Mouse (Mus musculus): ENCODE data around the gene Grin2d. TPM values are rescaled to one million over a fixed set of nuclear protein-coding genes. Genes with fewer than 3 reads are reported as not detected.
"Not testable (repeated sequence)": the region's sequence is repeated elsewhere in the genome, so short reads cannot be mapped to it uniquely, and the experiment has no call there.

Grin2d gene
- total RNA-seq, 2 experiments from 2014 or later, result not detected

DNA sequence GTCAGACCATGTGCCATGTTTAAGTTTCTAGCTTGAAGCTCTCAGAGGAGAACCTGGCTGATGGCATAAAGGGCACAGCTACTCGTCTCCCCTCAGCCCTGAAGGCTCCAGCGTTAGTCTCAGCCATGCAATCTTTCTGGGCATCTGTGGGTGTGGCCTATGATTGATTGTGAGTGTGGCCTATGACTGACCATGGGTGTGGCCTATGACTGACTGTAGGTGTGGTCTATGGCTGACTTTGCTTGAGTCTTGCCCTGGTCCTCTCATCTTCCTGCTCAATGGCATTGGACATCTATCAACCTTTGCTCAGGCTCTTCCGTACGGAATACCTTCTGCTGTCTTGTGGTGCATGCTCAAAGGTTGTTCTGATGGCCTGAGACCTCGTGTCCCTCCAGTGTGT is 23.4 kb upstream of the Grin2d start:
- no peak for ATAC-seq (replicated peaks; ENCODE audit: low FRiP score, poor library complexity, severe bottlenecking)

DNA sequence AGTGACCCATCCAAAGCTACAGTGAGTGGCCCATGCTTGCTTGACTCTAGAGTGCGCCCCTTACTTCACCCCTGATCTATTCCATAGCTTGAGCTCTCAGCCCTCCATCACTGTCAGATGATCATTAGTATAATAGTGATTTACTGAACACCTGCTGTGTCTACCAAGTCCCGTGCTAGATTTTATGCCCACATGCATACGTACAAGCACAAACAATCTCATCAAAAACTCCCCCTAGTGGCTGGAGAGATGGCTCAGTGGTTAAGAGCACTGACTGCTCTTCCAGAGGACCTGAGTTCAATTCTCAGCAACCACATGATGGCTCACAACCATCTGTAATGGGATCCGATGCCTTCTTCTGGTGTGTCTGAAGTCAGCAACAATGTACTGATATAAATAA is 19.9 kb upstream of the Grin2d start:
- not testable (repeated sequence) for ATAC-seq (replicated peaks; ENCODE audit: low FRiP score, poor library complexity, severe bottlenecking)

DNA sequence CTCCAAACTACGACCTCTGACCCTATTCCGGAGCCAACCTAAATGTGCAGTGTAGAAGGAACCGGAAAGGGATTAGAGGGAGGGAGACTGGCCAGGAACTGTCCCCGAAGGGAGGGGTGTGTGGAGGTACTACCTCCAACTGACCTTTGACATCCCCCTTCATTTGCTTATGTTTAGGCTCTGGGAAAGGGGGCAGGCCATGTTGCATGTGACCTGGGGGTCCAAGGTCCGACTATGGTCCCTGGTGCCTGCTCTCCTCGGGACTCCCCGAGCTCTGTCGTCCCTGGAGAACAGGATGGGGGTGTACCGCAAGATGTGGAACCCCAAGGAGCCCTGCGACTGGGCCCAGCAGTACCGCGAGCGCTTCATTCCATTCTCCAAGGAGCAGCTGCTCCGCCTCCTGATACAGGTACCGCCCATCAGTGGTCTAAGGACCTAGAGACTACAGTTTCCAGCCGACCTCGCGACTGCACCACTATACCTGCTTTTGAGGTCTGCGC is 19.1 kb upstream of the Grin2d start:
- peak; percentile 65 for ATAC-seq (replicated peaks; ENCODE audit: low FRiP score, poor library complexity, severe bottlenecking)

DNA sequence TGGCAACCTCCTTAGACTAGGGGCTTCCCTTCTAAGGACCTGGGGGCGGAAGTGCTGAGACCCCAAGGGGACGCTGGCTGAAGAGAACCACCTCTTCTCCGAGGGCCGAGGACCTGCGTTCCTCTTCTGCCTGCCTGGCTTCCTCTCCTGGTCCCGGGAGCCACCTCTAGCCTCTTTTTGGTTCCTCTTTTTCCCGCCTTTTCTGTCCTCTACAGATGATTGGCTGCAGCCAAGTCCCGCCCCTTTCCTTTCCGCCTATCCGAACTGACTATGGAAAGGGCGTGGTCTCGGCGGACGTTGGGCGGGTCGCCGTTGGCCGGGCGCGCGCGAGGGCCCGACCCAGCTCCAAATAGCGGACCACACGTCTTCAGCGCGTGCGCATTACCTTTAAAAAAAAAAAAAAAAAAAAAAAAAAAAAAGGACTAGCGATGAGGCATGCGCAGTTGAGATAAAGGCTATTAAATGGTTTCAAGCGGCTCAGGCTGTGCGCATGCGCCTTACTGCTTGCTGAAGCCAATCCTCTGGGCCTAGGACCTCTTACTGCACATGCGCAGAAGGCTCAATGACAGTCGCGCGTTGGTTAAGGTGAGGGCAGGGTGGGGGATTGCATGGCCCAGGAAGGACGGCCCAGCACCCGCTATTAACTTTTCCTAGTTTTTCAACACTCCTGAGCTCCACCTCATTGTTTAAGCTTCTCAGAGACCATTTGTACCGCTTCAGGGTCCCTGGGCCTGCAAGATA is 18.5 kb upstream of the Grin2d start, which contains the start of the genes Syngr4 and Tmem143:
Syngr4 (minus strand) TSS at position 198 of the 741 bp plus-strand sequence.
Tmem143 (plus strand) TSS at position 425 of the 741 bp plus-strand sequence.
- ATAC-seq (replicated peaks; ENCODE audit: low FRiP score, poor library complexity, severe bottlenecking), result peak; percentile 86

DNA sequence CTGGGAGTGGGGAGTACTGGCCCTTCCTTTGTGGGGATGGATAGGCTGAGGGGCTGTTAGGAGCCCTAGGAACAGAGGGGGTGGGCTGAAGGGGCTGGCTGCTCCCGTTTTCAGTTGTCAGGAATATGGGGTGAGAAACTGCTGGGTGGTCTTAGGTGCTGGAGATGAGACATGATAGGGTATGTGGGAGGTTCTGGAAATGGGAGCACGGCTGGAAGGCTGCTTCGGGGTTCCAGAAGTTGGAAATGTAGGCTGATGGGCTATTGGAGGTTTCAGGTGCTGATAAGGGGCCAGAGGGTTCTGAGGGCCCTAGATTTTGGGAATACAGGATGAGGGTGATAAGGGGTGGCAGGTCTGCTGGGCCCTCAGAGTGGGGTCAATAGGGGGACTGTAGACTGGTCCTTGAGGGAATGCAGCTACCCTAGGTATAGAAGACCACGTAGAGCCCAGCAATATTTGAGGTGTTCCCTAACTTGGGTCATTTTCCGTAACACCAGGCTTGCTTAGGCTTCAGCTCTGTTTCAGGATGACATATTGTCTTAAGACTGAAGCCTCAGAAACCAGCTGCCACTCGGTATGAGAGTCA is 17.8 kb upstream of the Grin2d start:
- ATAC-seq (replicated peaks; ENCODE audit: low FRiP score, poor library complexity, severe bottlenecking), result peak; percentile 13

DNA sequence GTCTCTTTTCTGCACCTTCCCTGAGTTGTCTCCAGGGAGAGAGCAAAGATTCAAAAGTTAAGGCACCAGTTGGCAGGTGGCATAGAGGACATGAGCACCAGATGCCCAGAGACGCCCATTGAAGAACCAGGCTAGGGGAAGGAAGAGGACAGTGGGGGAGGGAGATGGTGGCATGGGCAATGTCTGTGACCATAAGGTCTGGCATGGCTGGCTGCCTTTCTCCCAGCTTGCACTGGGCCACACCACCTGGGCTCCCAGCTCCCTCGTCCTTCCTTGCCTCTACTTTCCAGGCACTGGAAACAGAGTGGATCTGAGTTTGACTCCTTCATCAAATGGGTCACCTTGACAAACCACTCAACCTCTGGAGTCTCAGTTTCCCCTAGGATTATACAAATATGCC is 14.5 kb upstream of the Grin2d start:
- ATAC-seq (replicated peaks; ENCODE audit: low FRiP score, poor library complexity, severe bottlenecking), result no peak

DNA sequence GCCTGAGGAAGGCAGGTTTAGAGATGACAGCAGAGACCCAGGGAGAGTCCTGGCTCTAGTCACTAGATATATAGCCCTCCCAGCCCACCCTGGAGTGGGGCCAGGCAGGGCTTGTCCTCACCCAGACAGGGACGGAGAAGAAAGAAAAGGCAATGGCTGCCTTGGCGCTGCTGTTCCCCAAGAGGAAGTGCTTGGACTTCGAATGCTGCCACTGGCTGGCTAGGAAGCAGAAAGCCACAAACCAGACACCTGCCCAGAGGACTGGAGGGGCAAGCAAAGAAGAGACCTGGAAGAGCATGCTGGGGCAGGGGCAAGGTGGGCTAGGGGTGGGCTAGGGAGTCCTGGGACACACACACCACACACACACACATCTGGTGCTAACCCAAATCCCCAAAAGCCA is 9.1 kb upstream of the Grin2d start:
- no peak for ATAC-seq (replicated peaks; ENCODE audit: low FRiP score, poor library complexity, severe bottlenecking)

DNA sequence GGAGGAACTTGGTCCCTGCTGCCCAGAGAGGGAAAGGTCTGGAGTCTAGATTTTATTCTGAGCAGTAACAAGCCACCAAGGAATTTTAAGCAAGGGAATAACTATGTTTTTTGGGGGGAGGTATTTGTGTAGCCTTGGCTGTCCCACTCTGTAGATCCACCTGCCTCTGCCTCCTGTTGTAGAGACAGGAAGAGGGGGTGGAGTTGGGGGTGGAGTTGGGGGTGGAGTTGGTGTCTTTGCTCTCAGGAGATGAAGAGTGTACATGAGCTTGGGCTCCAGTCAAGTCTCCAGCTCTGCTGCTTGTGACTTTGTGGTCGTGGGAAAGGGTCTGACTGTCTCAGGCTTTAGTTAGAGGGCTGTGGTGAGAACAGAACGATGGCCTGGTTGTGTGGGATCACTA is 2.8 kb upstream of the Grin2d start:
- no peak for ATAC-seq (replicated peaks; ENCODE audit: low FRiP score, poor library complexity, severe bottlenecking)

DNA sequence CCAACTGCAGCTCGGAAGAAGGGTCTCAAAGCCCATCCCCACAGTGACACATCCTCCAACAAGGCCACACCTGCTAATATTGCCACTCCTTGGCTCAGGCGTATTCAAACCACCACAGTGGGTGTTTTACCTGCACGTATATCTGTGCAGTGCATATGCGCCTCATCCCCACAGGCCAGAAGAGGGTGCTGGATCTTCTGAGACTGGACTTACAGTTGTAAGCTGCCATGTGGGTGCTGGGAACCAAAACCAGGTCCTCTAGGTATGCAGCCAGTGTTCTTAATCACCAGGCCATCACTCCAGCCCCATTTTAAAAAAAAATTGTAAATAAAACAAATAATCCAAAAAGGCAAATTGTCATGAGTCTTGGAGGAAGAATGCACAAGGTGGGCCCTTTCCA is 2.4 kb upstream of the Grin2d start:
- ATAC-seq (replicated peaks; ENCODE audit: low FRiP score, poor library complexity, severe bottlenecking), result no peak

DNA sequence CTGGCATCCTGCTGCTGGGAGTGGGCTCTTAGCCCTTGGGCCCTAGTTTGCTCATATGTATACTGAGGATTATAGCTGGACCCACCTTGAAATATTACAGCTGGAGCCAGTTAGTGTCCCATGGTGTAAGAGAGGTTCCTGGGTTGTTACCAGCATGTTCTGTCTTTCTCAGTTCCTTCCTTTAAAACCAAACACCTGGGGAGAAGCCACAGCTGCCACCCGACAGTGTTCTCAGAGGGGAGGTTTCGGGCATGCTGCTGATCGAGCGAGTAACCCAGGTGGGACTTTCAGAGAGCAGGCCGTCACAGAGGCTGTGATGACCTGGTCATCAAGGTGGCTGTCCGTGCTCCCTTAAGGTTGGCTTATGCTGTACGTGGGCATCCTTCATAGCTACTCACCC is 1.3 kb downstream of the Grin2d start:
- no peak for ATAC-seq (replicated peaks; ENCODE audit: low FRiP score, poor library complexity, severe bottlenecking)

DNA sequence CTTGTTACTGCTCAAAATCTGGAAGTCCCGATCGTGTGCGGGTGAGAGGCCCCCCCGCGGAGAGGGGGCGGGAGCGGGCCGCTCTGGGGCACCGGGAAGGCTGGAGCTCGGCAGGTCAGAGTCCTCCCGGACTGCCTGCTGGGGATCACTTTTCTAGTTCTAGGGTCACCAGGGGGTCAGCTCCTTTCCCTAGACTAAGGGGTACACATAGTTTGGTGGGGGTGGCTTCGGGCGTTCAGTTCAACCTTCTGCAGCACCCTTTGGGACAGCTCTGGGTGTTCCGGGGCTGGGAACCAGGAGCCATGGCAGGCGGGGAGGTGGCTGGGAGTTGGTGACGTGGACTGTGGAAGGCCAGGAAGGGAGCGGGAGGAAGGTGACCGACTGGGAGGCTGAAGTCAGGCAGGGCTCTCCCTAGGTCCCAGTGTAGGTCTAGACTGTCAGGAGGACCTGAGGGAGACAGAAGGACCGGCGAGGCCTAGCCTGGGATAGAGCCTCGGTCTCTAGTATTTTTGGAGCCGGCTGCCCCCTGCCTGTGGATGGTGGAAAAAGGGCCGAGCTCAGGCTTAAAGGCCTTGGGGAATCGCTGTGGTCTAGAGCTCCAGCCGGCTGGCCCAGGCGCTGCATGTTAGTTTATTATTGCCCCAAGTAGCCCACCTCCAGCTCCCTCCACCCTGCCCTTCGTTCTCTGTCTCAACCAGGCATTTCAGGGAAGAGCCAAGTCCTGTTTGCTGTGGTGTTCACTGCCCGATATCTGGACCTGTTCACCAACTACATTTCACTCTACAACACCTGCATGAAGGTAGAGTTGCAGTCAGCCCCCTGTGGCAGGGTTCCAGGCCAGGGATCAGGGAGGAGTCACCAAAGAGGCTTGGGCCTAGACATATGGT is 4.9 kb downstream of the Grin2d start:
- ATAC-seq (replicated peaks; ENCODE audit: low FRiP score, poor library complexity, severe bottlenecking), result peak; percentile 71

DNA sequence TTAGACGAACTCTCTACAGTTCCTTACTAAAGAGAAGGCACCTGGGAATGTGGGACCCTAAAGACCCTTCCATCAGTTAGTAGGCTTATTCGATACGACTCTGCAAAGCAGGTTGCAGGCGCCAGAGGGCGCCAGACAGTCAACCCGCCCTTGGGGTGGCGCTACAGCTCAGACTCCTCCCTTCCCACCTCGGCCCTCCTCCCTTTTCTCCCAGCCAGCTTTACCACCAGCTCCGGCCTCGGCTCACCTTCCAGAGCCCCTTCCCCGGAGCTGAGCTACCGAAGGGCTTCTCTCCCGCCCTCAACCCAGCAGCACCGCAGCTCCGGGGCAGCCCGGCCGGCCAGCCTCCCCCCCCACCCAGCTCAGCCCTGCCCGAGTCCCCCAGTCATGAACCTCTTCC is 5.6 kb downstream of the Grin2d start, which contains the start of gene Kdelr1:
Kdelr1 (plus strand) TSS at position 149 of the 400 bp plus-strand sequence.
- ATAC-seq (replicated peaks; ENCODE audit: low FRiP score, poor library complexity, severe bottlenecking), result peak; percentile 84

DNA sequence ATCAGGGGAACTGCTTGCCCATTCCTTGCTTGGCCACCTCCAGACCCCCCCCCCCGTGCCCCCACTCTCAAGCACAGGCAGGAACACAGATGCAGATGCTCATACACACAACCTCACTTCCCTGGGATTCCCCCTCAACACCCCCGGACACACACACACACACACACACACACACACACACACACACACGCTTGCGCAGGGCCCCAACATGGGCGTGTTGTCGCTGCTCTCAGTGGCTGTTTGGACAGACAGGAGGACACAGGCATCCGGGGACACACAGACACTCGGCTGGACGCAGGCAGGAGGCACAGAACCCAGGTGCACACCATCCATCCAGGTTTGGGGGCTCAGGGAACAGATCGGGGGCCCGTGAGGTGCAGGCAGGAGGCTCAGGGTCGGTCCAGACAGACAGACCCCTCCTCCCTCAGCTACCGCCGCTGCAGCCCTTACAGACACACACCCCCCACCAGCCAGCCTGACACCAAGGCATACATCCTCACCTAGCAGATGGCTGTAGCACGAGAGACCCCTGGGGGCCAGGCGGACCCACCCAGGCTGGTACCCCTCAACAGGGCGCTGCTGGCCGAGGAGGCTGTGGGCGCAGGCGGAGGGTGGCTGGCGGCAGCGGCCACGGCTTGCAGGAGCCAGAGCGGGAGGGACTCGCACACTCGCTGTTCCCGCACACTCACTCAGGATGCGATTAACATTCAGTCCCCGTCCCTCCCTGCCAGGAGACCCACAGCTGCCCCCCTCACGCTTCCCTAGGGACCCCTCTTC is 7.7 kb downstream of the Grin2d start:
- no peak for ATAC-seq (replicated peaks; ENCODE audit: low FRiP score, poor library complexity, severe bottlenecking)

DNA sequence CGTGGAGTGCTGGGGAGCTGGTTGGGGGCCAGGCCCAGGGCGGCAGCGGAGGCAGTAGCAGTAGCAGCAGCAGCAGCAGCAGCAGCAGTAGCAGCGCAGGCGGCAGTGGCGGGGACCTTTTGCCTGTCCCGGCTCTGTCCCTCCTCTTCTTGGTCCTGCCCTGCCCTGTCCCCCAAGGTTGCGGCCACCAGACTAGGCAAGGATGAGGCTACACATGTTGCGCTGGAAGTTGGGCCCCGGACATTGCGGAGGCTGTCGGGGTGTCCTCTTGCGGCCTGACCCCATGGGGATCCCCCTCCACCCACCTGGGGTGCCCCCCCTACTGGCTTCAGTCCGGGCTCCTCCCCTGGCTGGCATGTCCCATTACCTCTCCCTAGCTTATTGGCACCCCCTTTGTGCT is 8.4 kb downstream of the Grin2d start:
- ATAC-seq (replicated peaks; ENCODE audit: low FRiP score, poor library complexity, severe bottlenecking), result no peak

DNA sequence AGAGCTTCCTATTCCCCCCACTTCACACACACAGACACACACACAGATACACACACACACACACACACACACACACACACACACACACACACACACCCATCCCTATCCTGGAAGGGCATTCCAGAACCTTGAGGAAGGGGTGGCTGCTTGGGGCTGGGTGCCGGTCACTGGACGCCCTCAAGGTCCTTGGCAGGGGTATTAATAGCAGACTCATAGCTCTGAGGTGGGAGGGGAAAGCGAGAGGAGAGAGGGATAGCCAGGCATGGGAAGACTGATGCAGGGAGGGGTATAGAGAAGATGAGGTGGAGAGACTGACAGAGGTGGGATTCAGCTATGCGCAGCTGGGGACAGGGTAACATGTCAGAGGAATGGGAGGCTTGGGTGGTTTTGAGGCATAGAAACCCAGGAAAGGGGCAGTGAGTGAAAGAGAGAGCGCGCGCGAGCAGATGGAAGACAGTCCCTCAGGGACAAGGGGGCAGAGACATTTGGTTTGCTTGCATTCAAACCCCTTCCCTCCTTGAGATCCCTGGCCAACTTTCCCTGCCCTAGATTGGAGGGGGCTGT is 9.0 kb downstream of the Grin2d start:
- ATAC-seq (replicated peaks; ENCODE audit: low FRiP score, poor library complexity, severe bottlenecking), result no peak

DNA sequence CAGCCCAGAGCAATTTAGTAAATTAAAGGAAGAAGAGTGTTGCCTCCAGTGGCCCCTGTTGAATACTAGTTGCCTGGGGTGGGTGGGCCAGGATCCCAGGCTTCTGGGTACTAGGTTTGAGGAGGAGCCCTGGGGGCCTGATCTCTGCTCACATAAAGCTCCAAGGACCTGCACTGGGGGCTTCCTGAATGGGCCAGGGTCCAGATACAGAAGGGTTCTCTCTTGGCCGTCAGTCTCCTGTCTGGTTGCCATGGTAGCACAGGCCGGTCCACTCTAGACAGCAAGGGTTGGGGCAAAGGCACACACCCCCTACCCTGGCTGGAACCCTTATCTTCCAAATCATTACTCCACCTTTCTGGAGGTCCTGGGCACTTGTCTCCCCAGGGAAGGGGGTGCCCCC is 10.3 kb downstream of the Grin2d start:
- no peak for ATAC-seq (replicated peaks; ENCODE audit: low FRiP score, poor library complexity, severe bottlenecking)

DNA sequence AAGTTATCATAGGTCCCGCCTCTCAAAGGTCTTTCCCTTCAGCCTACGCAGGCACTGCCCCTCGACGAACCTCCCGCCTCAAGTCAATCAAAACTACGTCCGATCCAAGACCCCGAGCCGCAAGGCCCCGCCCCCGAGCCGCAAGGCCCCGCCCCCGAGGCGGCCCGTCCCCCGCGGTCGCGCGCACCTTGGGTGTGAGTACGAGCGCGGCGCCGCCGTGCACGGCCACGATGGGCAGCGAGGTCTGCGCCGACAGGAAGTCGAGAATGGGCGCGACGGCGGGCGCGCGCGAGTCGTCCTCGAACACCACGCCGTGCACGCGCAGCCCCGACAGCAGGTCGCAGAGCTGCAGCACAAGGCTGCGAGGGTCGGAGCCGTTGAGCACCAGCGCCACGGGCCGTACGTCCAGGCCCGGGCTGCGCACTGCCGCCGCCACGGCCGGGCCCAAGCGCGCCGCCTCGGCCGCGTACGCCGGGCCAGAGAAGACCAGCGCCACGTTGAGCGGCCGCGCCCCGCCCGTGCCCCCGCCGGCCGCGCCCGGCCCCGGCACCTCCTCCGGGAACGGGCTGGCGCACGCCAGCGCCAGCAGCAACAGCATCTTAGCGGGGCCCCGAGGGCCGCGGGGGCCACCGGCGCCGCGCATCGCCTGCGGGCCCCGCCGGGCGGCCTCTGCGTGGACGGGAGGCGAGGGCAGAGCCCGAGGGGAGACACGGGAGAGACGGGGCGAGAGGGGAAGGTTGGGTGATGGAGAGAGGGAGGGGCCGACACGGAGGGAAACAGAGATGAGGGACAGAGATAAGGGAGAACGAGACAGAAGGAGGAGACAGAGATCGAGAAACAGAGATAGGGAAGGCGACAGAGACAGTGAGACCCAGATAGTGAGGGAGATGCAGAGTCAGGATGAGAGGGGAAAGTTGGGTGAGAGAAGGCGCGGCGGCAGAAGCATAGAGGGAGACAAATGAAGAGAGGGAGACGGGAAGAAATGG is 12.0 kb downstream of the Grin2d start:
- no peak for ATAC-seq (replicated peaks; ENCODE audit: low FRiP score, poor library complexity, severe bottlenecking)

DNA sequence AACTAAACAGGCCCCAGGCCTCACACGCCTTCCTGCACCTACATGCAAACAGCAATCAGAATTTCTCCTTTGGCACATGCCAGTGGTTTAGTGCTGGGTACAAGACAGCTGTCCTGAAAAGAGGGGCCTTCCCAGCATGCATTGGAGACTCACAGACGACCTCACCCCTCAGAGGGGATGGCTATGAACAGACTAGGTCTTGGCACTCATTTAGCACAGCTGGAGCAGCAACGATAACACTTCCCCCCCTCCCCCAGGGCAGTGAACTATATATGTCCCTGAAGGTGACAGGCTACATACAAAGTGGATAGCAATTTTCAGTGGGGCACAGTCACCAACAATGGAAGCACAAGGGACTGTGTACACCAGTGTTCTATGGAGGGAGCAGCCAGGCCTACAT is 13.7 kb downstream of the Grin2d start:
- ATAC-seq (replicated peaks; ENCODE audit: low FRiP score, poor library complexity, severe bottlenecking), result no peak

Measured in erythroid progenitor cell, adult 5-6 weeks (primary cell).